Mouse (Mus musculus): ENCODE results near the gene Cd9.

GRCm38 (mm10) chr6:125442591-125442990, 52.0 kb downstream of the Cd9 start:
- TF ChIP-seq CTCF (IDR thresholded peaks at IDR 0.05; ENCODE audit: low read depth), result no peak
- TF ChIP-seq EP300 (optimal IDR thresholded peaks at IDR 0.05), result no peak

Measured in stomach, postnatal 0 days (tissue).